In the genomic region with DNA sequence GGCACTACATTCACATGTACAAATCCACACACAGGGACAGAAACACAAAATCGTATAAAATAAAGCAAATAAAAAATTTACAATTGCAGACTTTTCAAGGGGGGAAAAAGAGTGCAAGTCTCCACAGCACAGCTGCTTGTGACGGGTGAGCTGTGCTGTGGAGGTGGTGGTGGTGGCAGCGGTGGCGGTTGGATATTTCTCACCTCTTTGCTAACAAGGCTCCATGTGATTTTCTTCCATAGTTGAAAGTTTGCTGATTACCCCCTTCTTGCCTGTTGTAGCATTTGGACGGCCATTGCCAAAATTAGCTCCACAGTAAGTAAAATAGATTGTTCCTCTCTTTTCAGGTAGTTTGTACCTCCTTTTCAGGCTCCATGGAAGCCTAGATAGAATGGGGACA, we compare ENCODE assay signal across 8 mouse cellular contexts. TPM values are rescaled to one million over a fixed set of nuclear protein-coding genes. Genes with fewer than 3 reads are reported as not detected.
DNase-seq lines count a peak whose midpoint lies in the region; ATAC-seq and TF ChIP-seq lines count a peak whose summit lies in the region.

A gene (plus strand): TSS at position 301 of the 400 bp plus-strand sequence.

- peaks cover 67% of the 10 kb centered on the region for H3K36me3 ChIP-seq in ES-Bruce4 (ENCODE audit: control insufficient read depth, insufficient read depth, low read length, poor library complexity, severe bottlenecking)
- peaks cover 86% of the 10 kb centered on the region for H3K36me3 ChIP-seq in forebrain, embryonic 13.5 days (ENCODE audit: poor library complexity, severe bottlenecking)
- peaks cover 91% of the 10 kb centered on the region for H3K36me3 ChIP-seq in hindbrain, embryonic 10.5 days
- peaks cover 86% of the 10 kb centered on the region for H3K36me3 ChIP-seq in liver, embryonic 12.5 days
- peaks cover 14% of the 10 kb centered on the region for H3K36me3 ChIP-seq in stomach, embryonic 16.5 days (ENCODE audit: control insufficient read depth, insufficient read depth, low read length)

- WGBS in forebrain, embryonic 13.5 days, result 94% methylated on average over 5 of the region's 5 CpGs
- WGBS in hindbrain, embryonic 10.5 days, result 94% methylated on average over 5 of the region's 5 CpGs
- 89% methylated on average over 5 of the region's 5 CpGs for WGBS in liver, embryonic 12.5 days (ENCODE audit: insufficient replicate concordance)
- WGBS in stomach, embryonic 16.5 days, result 91% methylated on average over 5 of the region's 5 CpGs

- TF ChIP-seq POLR2A in ES-Bruce4 (IDR thresholded peaks at IDR 0.05; ENCODE audit: insufficient read depth, low read length), result no peak

- no peak for DNase-seq in hindbrain, embryonic 10.5 days (ENCODE audit: low spot score)
- DNase-seq in embryo, embryonic 10 days (ENCODE audit: low spot score), result no peak
- DNase-seq in cerebellum, adult 11 months, result no peak

- no peak within 1 kb of the TSS for H3K4me3 ChIP-seq in ES-Bruce4 (ENCODE audit: low read depth, low read length)
- H3K4me3 ChIP-seq in forebrain, embryonic 13.5 days, result no peak within 1 kb of the TSS
- H3K4me3 ChIP-seq in hindbrain, embryonic 10.5 days, result no peak within 1 kb of the TSS
- H3K4me3 ChIP-seq in liver, embryonic 12.5 days, result no peak within 1 kb of the TSS
- H3K4me3 ChIP-seq in stomach, embryonic 16.5 days (replicated peaks; ENCODE audit: low read length), result no peak within 1 kb of the TSS

- no peak within 1 kb of the TSS for H3K4me2 ChIP-seq in forebrain, embryonic 13.5 days
- H3K4me2 ChIP-seq in liver, embryonic 12.5 days, result no peak within 1 kb of the TSS
- no peak within 1 kb of the TSS for H3K4me2 ChIP-seq in stomach, embryonic 16.5 days (ENCODE audit: low read depth, low read length)

- no peaks in the 10 kb centered on the region for H3K27me3 ChIP-seq in ES-Bruce4 (ENCODE audit: control insufficient read depth, insufficient read depth, low read length, poor library complexity, severe bottlenecking)
- no peaks in the 10 kb centered on the region for H3K27me3 ChIP-seq in forebrain, embryonic 13.5 days
- H3K27me3 ChIP-seq in hindbrain, embryonic 10.5 days (ENCODE audit: insufficient read depth, poor library complexity, severe bottlenecking), result no peaks in the 10 kb centered on the region
- H3K27me3 ChIP-seq in liver, embryonic 12.5 days (replicated peaks), result no peaks in the 10 kb centered on the region
- no peaks in the 10 kb centered on the region for H3K27me3 ChIP-seq in stomach, embryonic 16.5 days (ENCODE audit: control insufficient read depth, insufficient read depth, low read length)

- H3K9me3 ChIP-seq in ES-Bruce4 (replicated peaks; ENCODE audit: control insufficient read depth, insufficient read depth, low read length, poor library complexity, severe bottlenecking), result no peaks in the 10 kb centered on the region
- H3K9me3 ChIP-seq in forebrain, embryonic 13.5 days (replicated peaks), result no peaks in the 10 kb centered on the region
- no peaks in the 10 kb centered on the region for H3K9me3 ChIP-seq in hindbrain, embryonic 10.5 days
- H3K9me3 ChIP-seq in liver, embryonic 12.5 days (replicated peaks), result no peaks in the 10 kb centered on the region
- H3K9me3 ChIP-seq in stomach, embryonic 16.5 days (replicated peaks; ENCODE audit: control insufficient read depth, low read length), result no peaks in the 10 kb centered on the region

- no peak for TF ChIP-seq EP300 in ES-Bruce4 (IDR thresholded peaks at IDR 0.05; ENCODE audit: insufficient read depth, low read depth, low read length)

- no peak within 1 kb of the TSS for H3K9ac ChIP-seq in ES-Bruce4 (ENCODE audit: low read depth, poor library complexity, severe bottlenecking)
- H3K9ac ChIP-seq in forebrain, embryonic 13.5 days, result no peak within 1 kb of the TSS
- H3K9ac ChIP-seq in liver, embryonic 12.5 days, result no peak within 1 kb of the TSS
- no peak within 1 kb of the TSS for H3K9ac ChIP-seq in stomach, embryonic 16.5 days (ENCODE audit: low read length)

- no peak within 1 kb of the TSS for H3K27ac ChIP-seq in ES-Bruce4 (ENCODE audit: insufficient read depth, low read length)
- H3K27ac ChIP-seq in forebrain, embryonic 13.5 days, result no peak within 1 kb of the TSS
- H3K27ac ChIP-seq in hindbrain, embryonic 10.5 days, result no peak within 1 kb of the TSS
- no peak within 1 kb of the TSS for H3K27ac ChIP-seq in liver, embryonic 12.5 days
- H3K27ac ChIP-seq in stomach, embryonic 16.5 days (ENCODE audit: low read length), result no peak within 1 kb of the TSS

- no peaks in the 10 kb centered on the region for H3K4me1 ChIP-seq in ES-Bruce4 (ENCODE audit: control insufficient read depth, insufficient read depth, low read length)
- H3K4me1 ChIP-seq in forebrain, embryonic 13.5 days, result peaks cover 9% of the 10 kb centered on the region
- H3K4me1 ChIP-seq in hindbrain, embryonic 10.5 days (replicated peaks), result peaks cover 14% of the 10 kb centered on the region
- H3K4me1 ChIP-seq in liver, embryonic 12.5 days, result peaks cover 23% of the 10 kb centered on the region
- H3K4me1 ChIP-seq in stomach, embryonic 16.5 days (ENCODE audit: control insufficient read depth, insufficient read depth, low read length), result no peaks in the 10 kb centered on the region; the same call in 1 of the 2 replicates

- TF ChIP-seq CTCF in ES-Bruce4 (IDR thresholded peaks at IDR 0.05; ENCODE audit: low read depth, low read length), result no peak

- ATAC-seq in CD4-positive, CD25-positive, alpha-beta regulatory T cell, adult 4 months, result no peak
- no peak for ATAC-seq in forebrain, embryonic 13.5 days
- ATAC-seq in liver, embryonic 12.5 days, result no peak
- ATAC-seq in stomach, embryonic 16.5 days (ENCODE audit: insufficient read depth, low FRiP score), result no peak

RNA-seq across cellular contexts. Expression of the gene that starts here (rescaled TPM):
- polyA plus RNA-seq in CD4-positive, CD25-positive, alpha-beta regulatory T cell, adult 4 months (2017; shearing (Covaris generic)), result 10 to 100 TPM; 13.6 to 14.5 TPM
- 55.0 and 57.7 TPM in 2 replicates for polyA plus RNA-seq in ES-Bruce4 (2011; ENCODE audit: insufficient read depth, insufficient read length, low read depth, missing spikeins)
- 46.4 and 51.1 TPM in 2 replicates for polyA plus RNA-seq in forebrain, embryonic 13.5 days (2015; fragmentation: Nextera tagmentation; extraction: Ambion mirVana)
- 49.5 and 55.9 TPM in 2 replicates for polyA plus RNA-seq in hindbrain, embryonic 10.5 days (2016; fragmentation: Nextera tagmentation; extraction: Ambion mirVana)
- polyA plus RNA-seq in liver, embryonic 12.5 days (2016; fragmentation: Nextera tagmentation; extraction: Ambion mirVana), result 26.4 and 29.7 TPM in 2 replicates
- polyA plus RNA-seq in stomach, embryonic 16.5 days (2015; fragmentation: Nextera tagmentation; extraction: Ambion mirVana), result 25.1 and 26.3 TPM in 2 replicates
